Mouse (Mus musculus): ENCODE data around the gene Mrpl2.

The Mrpl2 gene

DNA sequence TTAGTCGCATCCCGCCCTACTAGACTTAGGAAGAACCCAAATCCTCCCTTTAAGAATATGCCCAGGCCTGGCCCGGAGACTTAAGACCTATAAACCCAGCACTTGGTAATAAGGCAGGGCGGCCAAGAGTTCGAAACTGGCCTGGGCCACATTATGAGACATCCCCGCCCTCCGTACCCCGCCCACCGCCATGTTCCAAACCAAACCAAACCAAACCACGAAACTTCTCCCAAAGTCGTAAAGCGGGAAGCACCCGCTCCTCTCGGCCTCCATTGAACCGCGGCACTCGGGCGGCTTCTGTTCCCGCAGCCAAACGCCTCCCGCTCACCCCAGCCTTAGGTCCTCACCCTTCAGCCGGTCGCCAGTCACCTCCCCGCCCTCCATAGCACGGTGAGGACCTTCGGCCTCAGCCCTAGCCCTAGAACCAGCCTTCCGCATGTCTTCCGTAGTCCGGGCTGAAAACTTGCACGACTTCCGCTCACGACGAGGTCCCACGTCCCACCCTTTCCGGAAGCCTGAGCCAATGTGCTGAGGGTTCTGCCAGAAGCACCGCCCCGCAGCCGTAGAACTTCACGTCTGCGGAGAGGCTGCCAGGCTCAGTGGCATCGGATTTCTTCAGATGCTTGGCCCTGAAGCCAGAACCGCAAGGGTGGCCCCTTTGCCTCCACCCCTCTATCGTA lies 28.0 kb downstream of the Mrpl2 start, which contains the start of gene Rrp36:
Gene Rrp36, minus strand, starts transcription at position 503 of the 680 bp plus-strand sequence.
- DNase-seq: peak; percentile 96

DNA sequence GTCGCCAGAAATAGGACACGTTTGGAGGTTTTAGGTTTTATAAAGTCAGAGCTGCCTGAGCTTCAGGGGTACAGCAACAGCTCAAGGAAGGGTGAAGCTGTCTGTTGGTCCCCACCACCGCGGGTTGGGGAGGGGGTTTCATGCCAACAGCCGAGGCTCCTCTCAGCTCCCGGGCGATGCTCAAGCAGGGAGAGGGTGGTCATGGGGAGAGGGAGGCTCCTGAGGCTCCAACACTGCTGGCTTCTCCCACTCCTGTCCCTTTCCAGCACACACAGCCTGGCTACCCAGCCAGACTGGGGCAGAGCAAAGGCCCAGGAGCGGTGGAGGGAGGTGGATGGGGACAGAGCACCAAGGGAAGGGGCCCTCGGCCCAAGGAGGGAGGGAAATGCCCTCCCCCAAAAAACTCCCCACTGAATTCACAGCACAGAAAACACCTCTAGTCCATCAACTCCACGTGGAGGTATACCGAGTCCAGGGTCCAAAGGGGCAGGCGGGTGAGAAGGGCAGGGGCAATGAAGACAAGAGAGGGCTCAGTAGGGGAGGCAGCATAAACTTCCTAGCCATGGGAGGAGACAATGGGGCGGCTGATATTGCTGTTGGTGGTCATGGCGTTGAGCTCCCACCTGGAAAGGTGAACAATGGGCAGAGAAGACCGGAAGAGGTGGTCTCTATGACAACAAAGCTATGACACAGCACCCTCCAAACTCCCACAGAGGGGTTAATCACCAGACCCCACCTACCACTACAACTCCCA lies 28.7 kb downstream of the Mrpl2 start:
- DNase-seq: no peak

DNA sequence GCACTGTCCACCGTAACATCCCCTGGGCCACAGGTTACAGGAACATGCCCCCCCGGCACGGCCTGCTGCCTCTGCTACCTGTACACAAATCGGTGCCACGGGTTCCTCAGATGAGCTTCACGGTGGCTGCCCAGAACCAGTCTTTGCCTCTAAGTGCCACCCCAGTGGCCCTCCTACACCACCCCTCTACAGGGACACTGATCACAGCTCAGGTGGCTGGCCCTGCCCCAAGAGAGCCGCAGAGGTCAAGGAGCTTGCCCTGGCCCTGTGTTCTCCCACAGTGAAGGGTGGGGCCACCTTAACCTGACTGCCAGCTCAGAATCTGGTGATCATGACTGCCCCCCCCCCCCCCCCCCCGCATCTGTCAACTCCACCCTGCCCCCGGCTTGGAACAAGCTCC lies 32.4 kb downstream of the Mrpl2 start, which contains the start of gene Mea1:
Gene Mea1, plus strand, starts transcription at position 378 of the 400 bp plus-strand sequence.
- DNase-seq: peak; percentile 76

DNA sequence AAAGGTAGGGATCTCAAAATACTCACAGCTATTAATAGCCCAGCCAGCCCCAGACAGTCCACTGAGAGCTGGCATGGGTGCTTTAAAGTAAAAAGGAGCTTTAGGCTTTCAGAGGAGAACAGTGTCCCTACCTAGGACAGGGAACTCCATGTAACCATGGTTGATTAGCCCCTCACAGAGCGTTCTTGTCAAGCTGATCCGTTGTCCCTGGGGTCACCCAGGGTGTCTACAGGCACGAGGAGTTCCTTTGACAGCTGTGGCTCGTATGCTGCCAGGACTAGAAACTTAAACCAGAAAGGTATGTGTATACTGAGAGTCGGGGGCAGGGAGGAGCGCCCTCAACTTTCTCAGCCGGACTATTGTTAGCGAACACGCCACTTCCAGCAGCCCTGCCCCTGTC lies 32.9 kb downstream of the Mrpl2 start:
- DNase-seq: peak; percentile 16

DNA sequence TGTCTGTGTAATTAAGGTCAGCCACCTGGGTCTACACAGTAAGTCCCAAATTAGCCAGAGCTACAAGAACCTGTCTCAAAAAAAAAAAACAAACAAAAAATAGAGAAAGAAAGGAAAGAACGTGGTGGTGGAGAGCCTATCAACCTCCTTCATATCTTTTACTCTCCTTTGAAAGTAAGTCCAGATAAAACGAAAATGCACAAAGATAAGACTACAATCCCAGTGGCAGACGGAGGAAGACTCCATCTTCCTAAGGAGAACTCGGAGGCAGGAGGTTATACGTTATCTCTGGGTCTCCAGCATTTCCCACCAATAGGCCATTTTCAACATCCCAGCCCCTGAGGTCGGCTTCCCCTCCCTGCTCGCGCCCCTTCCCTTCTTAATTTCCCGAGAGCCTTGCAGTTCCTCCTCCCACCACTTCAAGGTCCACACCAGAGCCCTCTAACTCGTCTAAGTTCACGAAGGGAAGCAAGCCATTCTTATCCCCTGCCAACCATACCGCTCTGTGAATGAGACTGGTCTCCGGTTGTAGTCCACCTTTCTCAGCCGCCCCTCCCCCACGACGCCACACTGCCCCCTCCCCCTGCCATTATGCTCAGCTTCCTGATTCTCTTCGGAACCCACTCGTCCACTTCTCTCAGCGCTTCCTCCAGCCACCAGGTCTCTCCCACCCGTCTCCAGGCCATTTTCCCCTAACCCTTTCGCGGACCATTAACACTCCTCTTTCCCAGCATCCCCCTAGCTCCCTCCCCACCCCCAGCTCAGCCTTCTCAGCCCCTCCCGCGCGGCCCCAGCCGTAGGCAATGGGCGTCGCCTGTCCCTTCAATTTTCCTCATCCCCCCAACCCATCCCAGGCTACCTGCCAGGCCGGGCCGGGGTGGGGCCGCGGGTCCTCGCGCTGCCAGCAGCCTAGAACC lies 34.1 kb downstream of the Mrpl2 start:
- peak; percentile 62 for DNase-seq

DNA sequence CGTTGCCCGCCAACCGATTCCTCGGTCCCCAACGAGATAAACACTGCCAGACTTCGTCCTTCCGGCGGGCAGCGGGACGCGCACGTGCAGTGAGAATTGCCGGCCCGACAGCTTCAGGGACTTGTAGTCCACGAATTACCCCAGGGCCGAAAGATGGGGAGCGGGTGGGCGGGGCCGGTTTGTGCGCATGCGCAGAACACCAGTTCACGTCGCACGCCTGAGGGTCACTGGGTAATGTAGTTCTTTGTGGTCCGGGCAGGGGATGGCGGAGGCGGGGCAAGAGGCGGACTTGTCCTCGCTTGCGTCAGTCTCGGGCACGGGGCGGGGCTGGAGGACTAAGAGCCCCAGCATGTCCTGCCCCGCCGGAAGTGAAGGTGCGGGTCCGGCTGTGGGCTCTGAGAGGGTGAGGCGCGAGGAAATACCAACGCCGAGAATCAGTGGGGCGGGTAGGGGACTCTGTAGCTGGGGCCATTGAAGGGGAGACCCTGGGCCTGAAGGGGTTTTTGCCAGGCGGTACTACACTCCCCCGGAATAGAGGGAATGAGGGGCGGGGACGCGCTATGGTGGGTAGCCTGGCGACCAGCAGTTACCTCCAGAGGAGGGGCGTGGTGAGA lies 34.8 kb downstream of the Mrpl2 start, which contains the start of gene Klhdc3:
Gene Klhdc3, minus strand, starts transcription at position 155 of the 614 bp plus-strand sequence.
- DNase-seq: peak; percentile 99

DNA sequence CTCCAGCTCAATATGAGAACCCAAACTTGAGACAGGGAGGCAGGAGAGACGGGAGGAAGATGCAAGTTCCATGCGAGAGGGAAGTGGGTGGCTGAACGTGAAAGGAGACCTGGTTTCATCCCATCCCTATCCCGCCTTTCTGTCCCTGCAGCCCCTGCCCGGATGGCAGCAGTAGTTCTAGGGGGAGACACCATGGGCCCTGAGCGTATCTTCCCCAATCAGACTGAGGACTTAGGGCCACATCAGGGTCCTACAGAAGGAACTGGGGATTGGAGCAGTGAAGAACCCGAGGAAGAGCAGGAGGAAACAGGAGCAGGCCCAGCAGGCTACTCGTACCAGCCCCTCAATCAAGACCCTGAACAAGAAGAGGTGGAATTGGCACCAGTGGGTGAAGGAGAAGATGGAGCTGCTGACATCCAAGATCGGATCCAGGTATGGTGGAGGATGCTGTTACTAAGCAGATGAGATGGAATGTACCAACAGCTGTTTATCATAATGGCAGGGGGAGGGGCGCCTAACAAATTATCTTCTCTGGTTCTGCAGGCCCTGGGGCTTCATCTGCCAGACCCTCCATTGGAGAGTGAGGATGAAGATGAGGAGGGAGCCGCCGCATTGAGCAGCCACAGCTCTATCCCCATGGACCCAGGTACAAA lies 35.6 kb downstream of the Mrpl2 start:
- no peak for DNase-seq

DNA sequence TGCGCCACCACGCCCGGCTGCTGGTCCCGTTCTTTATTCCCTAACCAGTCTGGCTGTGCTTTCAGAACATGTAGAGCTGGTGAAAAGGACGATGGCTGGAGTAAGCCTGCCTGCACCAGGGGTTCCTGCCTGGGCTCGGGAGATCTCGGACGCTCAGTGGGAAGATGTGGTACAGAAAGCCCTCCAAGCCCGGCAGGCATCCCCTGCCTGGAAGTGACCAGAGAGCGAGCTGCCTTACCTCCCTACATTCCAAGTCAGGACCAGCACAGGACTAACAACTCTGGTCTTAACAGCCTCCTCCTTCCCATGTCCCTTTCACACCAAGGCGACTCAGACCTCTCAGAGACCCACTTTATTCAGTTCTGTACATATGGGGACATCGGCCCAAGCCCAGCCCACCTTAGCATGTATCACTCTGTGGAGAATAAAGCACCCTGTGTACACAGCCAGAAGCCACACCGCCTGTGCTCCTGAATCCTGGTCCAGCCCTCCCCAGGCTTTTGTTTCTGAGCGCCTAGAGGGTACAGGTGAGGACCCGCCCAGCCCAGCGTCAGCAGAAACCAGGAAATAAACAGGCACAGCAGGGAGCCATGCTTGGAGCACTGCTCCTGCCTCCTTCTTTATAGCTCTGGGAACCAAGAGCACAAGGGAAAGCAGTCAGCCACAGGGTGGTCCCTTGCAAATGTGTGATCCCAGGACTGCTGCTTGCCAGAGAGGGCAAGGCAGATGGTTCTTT lies 36.8 kb downstream of the Mrpl2 start:
- peak; percentile 21 for DNase-seq

DNA sequence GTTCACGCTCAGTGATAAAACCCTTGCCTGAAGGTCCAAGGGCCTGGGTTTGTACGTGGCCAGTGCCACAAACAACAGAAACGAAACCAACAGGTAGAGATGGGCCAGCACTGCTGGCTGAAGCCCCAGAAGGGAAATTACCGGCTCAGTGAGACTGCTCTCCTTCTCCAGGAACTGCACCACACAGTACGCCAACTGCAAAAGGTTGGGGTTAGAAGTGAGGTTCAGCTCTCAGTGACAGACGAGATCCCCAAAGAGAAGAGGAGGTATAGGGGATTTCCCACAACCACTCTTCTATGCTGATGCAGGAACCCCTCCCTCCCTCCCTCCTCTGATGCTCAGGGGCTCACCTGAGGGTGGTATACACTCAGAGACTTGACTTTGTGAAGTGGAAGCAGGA lies 39.9 kb downstream of the Mrpl2 start:
- no peak for DNase-seq

DNA sequence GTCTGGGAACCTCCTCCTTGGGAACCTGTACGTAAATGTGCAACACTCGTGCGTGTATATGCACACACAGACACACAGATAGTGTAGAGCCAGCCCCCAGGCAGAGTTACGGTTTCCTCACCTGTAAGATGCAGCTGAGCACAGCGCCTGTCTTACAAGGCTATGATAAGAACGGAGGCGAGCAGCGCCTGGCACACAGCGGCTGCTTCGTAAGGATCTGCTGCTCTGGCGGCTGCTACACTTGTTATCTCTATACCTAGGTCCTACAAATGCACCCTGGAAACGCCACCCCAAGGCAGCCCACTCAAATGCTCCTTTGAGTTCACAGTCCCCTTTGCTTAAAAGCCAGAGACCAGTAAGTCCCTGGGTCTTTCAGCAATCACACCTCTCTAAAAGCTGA lies 44.6 kb downstream of the Mrpl2 start:
- DNase-seq: no peak

DNA sequence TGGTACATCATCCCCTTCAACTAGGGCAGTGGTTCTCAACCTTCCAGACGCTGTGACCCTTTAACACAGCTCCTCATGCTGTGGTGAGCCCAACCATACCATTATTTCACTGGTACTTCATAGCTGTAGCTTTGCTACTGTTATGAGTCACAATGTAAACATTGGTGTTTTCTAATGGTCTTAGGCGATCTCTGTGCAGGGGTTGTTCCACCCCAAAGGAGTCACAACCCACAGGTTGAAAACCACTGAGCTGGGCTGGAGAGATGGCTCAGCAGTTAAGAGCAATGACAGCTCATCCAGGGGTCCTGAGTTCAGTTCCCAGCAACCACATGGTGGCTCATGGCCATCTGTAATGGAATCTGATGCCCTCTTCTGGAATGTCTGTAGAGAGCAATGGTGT lies 45.4 kb downstream of the Mrpl2 start:
- DNase-seq: no peak

DNA sequence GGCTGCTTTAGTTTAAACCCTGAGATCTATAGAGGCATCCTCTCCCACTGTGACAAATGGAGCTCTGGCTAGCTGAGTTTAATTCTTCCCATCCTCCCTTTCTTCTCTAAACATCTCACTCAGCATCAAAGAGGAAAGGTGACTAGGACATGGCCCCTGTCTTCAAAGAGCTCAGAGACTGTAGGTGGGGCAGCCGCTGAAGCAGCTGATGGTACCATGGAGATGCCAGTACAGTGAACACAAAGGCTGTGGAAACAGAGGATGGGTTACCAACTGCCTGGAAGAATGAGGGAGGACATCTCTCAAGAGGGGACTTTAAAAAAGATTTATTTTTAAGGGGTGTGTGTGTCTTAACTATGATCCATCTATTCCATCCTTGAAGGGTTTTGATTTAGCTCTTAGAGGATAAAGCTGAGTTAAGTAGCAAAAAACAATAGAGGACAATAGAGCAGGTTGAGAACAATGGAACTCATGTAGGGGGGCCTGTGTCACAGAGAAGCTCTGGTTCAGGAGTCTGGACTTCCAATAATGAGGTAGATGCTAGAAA lies 48.6 kb downstream of the Mrpl2 start:
- DNase-seq: no peak

DNA sequence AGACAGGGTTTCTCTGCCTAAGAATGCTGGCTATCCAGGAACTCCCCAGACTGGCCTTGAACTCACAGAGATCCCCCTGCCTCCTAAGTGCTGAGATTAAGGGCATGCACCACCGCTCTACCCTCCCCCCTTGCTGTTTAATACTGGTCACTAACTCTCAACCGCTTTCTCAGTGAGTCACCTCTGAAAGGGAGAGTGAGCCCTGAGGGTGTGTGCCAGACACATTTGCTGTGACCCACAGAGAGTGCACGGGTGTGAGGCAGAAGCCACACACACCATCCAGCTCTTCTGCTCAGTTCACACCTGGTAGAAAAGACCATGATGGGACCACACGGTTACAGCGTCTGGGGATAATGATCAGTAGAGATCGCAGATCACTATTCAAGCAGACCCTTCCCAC lies 52.5 kb downstream of the Mrpl2 start:
- DNase-seq: no peak

DNA sequence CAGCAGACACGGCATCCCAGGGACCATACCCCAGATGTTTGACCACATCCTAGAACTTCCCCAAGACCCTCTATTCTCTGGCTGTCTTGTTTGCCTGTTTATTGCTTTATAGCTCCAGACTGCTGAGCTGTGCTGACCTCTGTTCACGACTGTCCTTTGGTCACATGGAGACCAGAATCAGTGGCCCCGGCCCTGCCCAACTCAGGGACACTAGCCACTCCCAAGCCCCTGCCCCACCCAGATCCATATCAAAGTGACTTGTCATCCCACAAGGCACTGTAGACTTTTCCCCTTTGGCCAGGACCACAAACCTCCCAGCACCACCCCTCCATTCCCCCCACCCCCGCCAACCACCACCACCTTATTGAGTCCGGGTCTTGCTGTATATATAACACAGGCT lies 53.2 kb downstream of the Mrpl2 start:
- DNase-seq: no peak

Measured in lung, postnatal 36 days (tissue).